ENCODE assay signal across 8 mouse cellular contexts in genomic region chr19:40678532-40679307, GRCm38 (mm10).
DNase-seq lines count a peak whose midpoint lies in the region; ATAC-seq and TF ChIP-seq lines count a peak whose summit lies in the region.

No protein-coding gene starts in this region.

- DNase-seq in A20 (ENCODE audit: low read depth, low spot score) (peak; percentile 54), CH12.LX (ENCODE audit: extremely low read depth) (peak; percentile 84)
- DNase-seq in gastrocnemius, postnatal 36 days, result peak; percentile 38 to 51
- no peak for DNase-seq in retina, embryonic 14.5 days (ENCODE audit: low spot score)
- DNase-seq in midbrain, embryonic 10.5 days (ENCODE audit: low spot score), result no peak
- DNase-seq in cerebellum, adult 9-11 months, result no peak

- peak overlapping the region; percentile 28 for H3K9ac ChIP-seq in CH12.LX (ENCODE audit: insufficient read depth, low read depth)
- H3K9ac ChIP-seq in intestine, postnatal 0 days (ENCODE audit: low read depth, low read length), result no peak overlapping the region

- 37% methylated on average over 17 of the region's 17 CpGs for WGBS in intestine, postnatal 0 days
- WGBS in macrophage (ENCODE audit: missing documents), result 6% methylated on average over 17 of the region's 17 CpGs
- 68% methylated on average over 17 of the region's 17 CpGs for WGBS in midbrain, embryonic 10.5 days

- no peaks in the 10 kb centered on the region for H3K9me3 ChIP-seq in CH12.LX (replicated peaks; ENCODE audit: low read length)
- H3K9me3 ChIP-seq in intestine, postnatal 0 days (ENCODE audit: control insufficient read depth), result no peaks in the 10 kb centered on the region
- no peaks in the 10 kb centered on the region for H3K9me3 ChIP-seq in midbrain, embryonic 10.5 days (replicated peaks)

- intact Hi-C loops in gastrocnemius, postnatal 36 days (cut with DNase I), result no loop called here

- dilution Hi-C loops in CH12.LX (cut with MboI; ENCODE audit: extremely low pct_ligation_motif_present, extremely low pct_unique_long_range_greater_than_20kb, low sequenced_read_pairs), result no loop called here

- in situ Hi-C loops in CH12.LX (cut with MboI; ENCODE audit: low pct_ligation_motif_present, low pct_unique_long_range_greater_than_20kb, low sequenced_read_pairs), result loop anchor here (5.0 kb wide), 1 partner anchor 44 kb away; no protein-coding TSS in a partner anchor

- TF ChIP-seq EP300 in CH12.LX (IDR thresholded peaks at IDR 0.05; ENCODE audit: low read length), result 0 out of 2 replicates have a peak, but pooled peaks have one; percentile 19

- no peak for ATAC-seq in intestine, postnatal 0 days

- H3K27ac ChIP-seq in CH12.LX (ENCODE audit: insufficient read depth, low read depth) (peak overlapping the region; percentile 94), macrophage (peak overlapping the region; percentile 85)
- peak overlapping the region; percentile 30; the same call in 1 of the 2 replicates for H3K27ac ChIP-seq in intestine, postnatal 0 days (ENCODE audit: low read depth, low read length)
- H3K27ac ChIP-seq in midbrain, embryonic 10.5 days (replicated peaks), result no peak overlapping the region

- H3K79me2 ChIP-seq in CH12.LX (replicated peaks; ENCODE audit: control insufficient read depth, extremely low read depth, insufficient read depth, poor library complexity, severe bottlenecking) (peaks cover 17% of the 10 kb centered on the region), macrophage (ENCODE audit: inconsistent target) (peaks cover 89% of the 10 kb centered on the region)

- peak overlapping the region; percentile 40 to 59 (median 44) for H3K4me3 ChIP-seq in CH12.LX (replicated peaks in 1 of 3; ENCODE audit: low read depth in 2 of 3, low read length in 2 of 3, poor library complexity in 1 of 3)
- H3K4me3 ChIP-seq in intestine, postnatal 0 days (ENCODE audit: low read depth, low read length), result no peak overlapping the region
- no peak overlapping the region for H3K4me3 ChIP-seq in macrophage (ENCODE audit: inconsistent target)
- H3K4me3 ChIP-seq in midbrain, embryonic 10.5 days, result no peak overlapping the region

- 0 out of 2 replicates have a peak, but pooled peaks have one; percentile 23 for TF ChIP-seq POLR2A in CH12.LX (IDR thresholded peaks at IDR 0.05; ENCODE audit: low read depth, low read length)

- no peak; the same call in 1 of the 2 replicates for TF ChIP-seq RAD21 in CH12.LX (IDR thresholded peaks at IDR 0.05; ENCODE audit: low read depth, low read length)

- peak overlapping the region; percentile 97 for H3K4me2 ChIP-seq in CH12.LX (ENCODE audit: insufficient read depth, low read depth, poor library complexity, severe bottlenecking)
- H3K4me2 ChIP-seq in intestine, postnatal 0 days (replicated peaks; ENCODE audit: low read depth), result peak overlapping the region; percentile 14; the same call in 1 of the 2 replicates

- no peak for TF ChIP-seq CTCF in CH12.LX (conservative IDR thresholded peaks at IDR 0.05 in 1 of 2, IDR thresholded peaks at IDR 0.05 in 1 of 2; ENCODE audit: low read depth in 2 of 2, low read length in 2 of 2)
- TF ChIP-seq CTCF in intestine, postnatal 0 days (IDR thresholded peaks at IDR 0.05; ENCODE audit: low read depth), result 0 out of 2 replicates have a peak, but pooled peaks have one; percentile 5

- peaks cover 24 to 91% of the 10 kb centered on the region in 2 experiments for H3K4me1 ChIP-seq in CH12.LX (ENCODE audit: control insufficient read depth in 1 of 2, insufficient read depth in 2 of 2)
- no peaks in the 10 kb centered on the region; the same call in 1 of the 2 replicates for H3K4me1 ChIP-seq in intestine, postnatal 0 days (replicated peaks; ENCODE audit: control insufficient read depth, insufficient read depth, low read length)
- H3K4me1 ChIP-seq in midbrain, embryonic 10.5 days, result peaks cover 4% of the 10 kb centered on the region; the same call in 1 of the 2 replicates

- no peaks in the 10 kb centered on the region for H3K27me3 ChIP-seq in CH12.LX (replicated peaks)
- no peaks in the 10 kb centered on the region for H3K27me3 ChIP-seq in intestine, postnatal 0 days (replicated peaks; ENCODE audit: control insufficient read depth, insufficient read depth, low read length)
- no peaks in the 10 kb centered on the region for H3K27me3 ChIP-seq in midbrain, embryonic 10.5 days (ENCODE audit: low read depth, poor library complexity, severe bottlenecking)

- peaks cover 5 to 29% of the 10 kb centered on the region in 2 experiments for H3K36me3 ChIP-seq in CH12.LX (replicated peaks in 1 of 2; ENCODE audit: control insufficient read depth in 1 of 2, insufficient read depth in 1 of 2, low read length in 1 of 2)
- H3K36me3 ChIP-seq in intestine, postnatal 0 days (ENCODE audit: control insufficient read depth, insufficient read depth), result no peaks in the 10 kb centered on the region
- H3K36me3 ChIP-seq in macrophage (ENCODE audit: inconsistent target), result peaks cover 25% of the 10 kb centered on the region; the same call in 1 of the 2 replicates
- H3K36me3 ChIP-seq in midbrain, embryonic 10.5 days, result no peaks in the 10 kb centered on the region

TF ChIP-seq in CH12.LX, 34 proteins besides CTCF, POLR2A, EP300 and RAD21:
- no peak for TF ChIP-seq USF2 (conservative IDR thresholded peaks at IDR 0.05; ENCODE audit: low read depth, low read length)
- no peak for TF ChIP-seq MAZ (IDR thresholded peaks at IDR 0.05; ENCODE audit: low read depth, low read length)
- no peak for TF ChIP-seq ZMIZ1 (IDR thresholded peaks at IDR 0.05; ENCODE audit: low read depth, low read length)
- TF ChIP-seq UBTF (IDR thresholded peaks at IDR 0.05; ENCODE audit: low read depth, low read length), result peak; percentile 28; the same call in 1 of the 2 replicates
- TF ChIP-seq ETS1 (conservative IDR thresholded peaks at IDR 0.05; ENCODE audit: low read depth, low read length), result peak; percentile 44; the same call in 1 of the 2 replicates
- TF ChIP-seq MYC (IDR thresholded peaks at IDR 0.05; ENCODE audit: low read depth, low read length), result no peak
- 0 out of 2 replicates have a peak, but pooled peaks have one; percentile 39 for TF ChIP-seq NELFE (IDR thresholded peaks at IDR 0.05; ENCODE audit: low read depth, low read length)
- TF ChIP-seq NRF1 (IDR thresholded peaks at IDR 0.05; ENCODE audit: low read depth, low read length), result no peak
- peak; percentile 82; the same call in 1 of the 2 replicates for TF ChIP-seq SIN3A (IDR thresholded peaks at IDR 0.05; ENCODE audit: low read length)
- TF ChIP-seq ZKSCAN1 (IDR thresholded peaks at IDR 0.05; ENCODE audit: borderline replicate concordance, low read depth, low read length), result no peak
- peak; percentile 78 for TF ChIP-seq MAFK (IDR thresholded peaks at IDR 0.05; ENCODE audit: insufficient replicate concordance, low read length)
- TF ChIP-seq TBP (conservative IDR thresholded peaks at IDR 0.05; ENCODE audit: low read depth, low read length), result 0 out of 2 replicates have a peak, but pooled peaks have one; percentile 15
TF ChIP-seq in CH12.LX: peak in this region for 6.

Comparison
In these comparisons a context has a peak if more than half of its experiments do, and no peak if none do; other contexts are left out.
1. DNase-seq: peak in A20 (single experiment), CH12.LX (single experiment) and gastrocnemius, postnatal 36 days (2 of 2); none in retina, embryonic 14.5 days (single experiment), midbrain, embryonic 10.5 days (single experiment) and cerebellum, adult 9-11 months (single experiment).
2. H3K4me3 ChIP-seq: peak in CH12.LX (3 of 3); none in intestine, postnatal 0 days (single experiment), macrophage (single experiment) and midbrain, embryonic 10.5 days (single experiment).